Mouse (Mus musculus) pancreas, adult 10 weeks (tissue): ENCODE measurements around the gene Ang. TPM values are rescaled to one million over a fixed set of nuclear protein-coding genes. Genes with fewer than 3 reads are reported as not detected.

Source experiments
- polyA plus RNA-seq: library from polyadenylated mRNA; stranded (reverse); fragments of 350-450 nt; fragmentation: Illumina TruSeq; extraction: RNeasy Lipid Tissue Mini Kit (QIAGEN cat#74804); gene quantifications from one replicate; pipeline ENCODE4 v1.2.3, GENCODE M21; 2015; ENCODE audit warnings: low read depth, low replicate concordance; ENCODE audit not compliant: insufficient read depth

Gene Ang
- 58.7 TPM for polyA plus RNA-seq

GRCm38 (mm10) chr14:51090921-51091900 lies at the start of gene Ang, which contains the start of gene Rnase4:
TSS of gene Ang (plus strand) at chr14:51091150.
TSS of gene Rnase4 (plus strand) at chr14:51091077.

GRCm38 (mm10) chr14:51041769-51042168 lies 49.2 kb upstream of the Ang start, which contains the start of gene Rnase9:
TSS of gene Rnase9 (minus strand) at chr14:51041869.

GRCm38 (mm10) chr14:51050063-51050462 lies 40.9 kb upstream of the Ang start, which contains the start of gene Rnase11:
TSS of gene Rnase11 (minus strand) at chr14:51050163.

GRCm38 (mm10) chr14:51057401-51057831 lies 33.5 kb upstream of the Ang start, which contains the start of gene Rnase12:
TSS of gene Rnase12 (minus strand) at chr14:51057661.

GRCm38 (mm10) chr14:51074335-51074734 lies 16.6 kb upstream of the Ang start, which contains the start of gene Olfr750:
TSS of gene Olfr750 (minus strand) at chr14:51074435.

GRCm38 (mm10) chr14:51113916-51114560 lies 23.1 kb downstream of the Ang start, which contains the start of gene Eddm3b:
TSS of gene Eddm3b (plus strand) at chr14:51114426.

GRCm38 (mm10) chr14:51146685-51147084 lies 55.7 kb downstream of the Ang start, which contains the start of gene Rnase1:
TSS of gene Rnase1 (minus strand) at chr14:51146785.

Other genes starting within 250 kb of the Ang start
- gene Tep1, start 220.6 kb upstream of the Ang start, polyA plus RNA-seq = 8.0 TPM
- 0.18 TPM for gene Klhl33, start 193.6 kb upstream of the Ang start, polyA plus RNA-seq
- 13.7 TPM for gene Osgep, start 166.3 kb upstream of the Ang start, polyA plus RNA-seq
- 6.9 TPM for gene Apex1, start 166.2 kb upstream of the Ang start, polyA plus RNA-seq
- 14.0 TPM for gene Pip4p1, start 160.3 kb upstream of the Ang start, polyA plus RNA-seq
- 13.4 TPM for gene Pnp, start 160.1 kb upstream of the Ang start, polyA plus RNA-seq
- gene Gm49342, start 146.6 kb upstream of the Ang start, polyA plus RNA-seq = 5.8 TPM
- gene Pnp2, start 135.2 kb upstream of the Ang start, polyA plus RNA-seq = 1.1 TPM
- not detected for gene Rnase10, start 83.4 kb upstream of the Ang start, polyA plus RNA-seq
- gene Rnase9, start 49.3 kb upstream of the Ang start, polyA plus RNA-seq = not detected
- gene Rnase11, start 41.0 kb upstream of the Ang start, polyA plus RNA-seq = not detected
- gene Rnase12, start 33.5 kb upstream of the Ang start, polyA plus RNA-seq = not detected
- not detected for gene Olfr750, start 16.7 kb upstream of the Ang start, polyA plus RNA-seq
- gene Rnase4, start 73 bp upstream of the Ang start, polyA plus RNA-seq = 124 TPM
- not detected for gene Eddm3b, start 23.3 kb downstream of the Ang start, polyA plus RNA-seq
- gene Rnase6, start 32.8 kb downstream of the Ang start, polyA plus RNA-seq = not detected
- gene Rnase1, start 55.6 kb downstream of the Ang start, polyA plus RNA-seq = 15,145 TPM
- gene Rnase2b, start 71.1 kb downstream of the Ang start, polyA plus RNA-seq = not detected
- gene Ang2, start 108.0 kb downstream of the Ang start, polyA plus RNA-seq = not detected
- gene Ear14, start 112.2 kb downstream of the Ang start, polyA plus RNA-seq = not detected
- gene Rnase2a, start 165.0 kb downstream of the Ang start, polyA plus RNA-seq = not detected